Comparison of ENCODE assay signal across 18 mouse cellular contexts in the genomic region with DNA sequence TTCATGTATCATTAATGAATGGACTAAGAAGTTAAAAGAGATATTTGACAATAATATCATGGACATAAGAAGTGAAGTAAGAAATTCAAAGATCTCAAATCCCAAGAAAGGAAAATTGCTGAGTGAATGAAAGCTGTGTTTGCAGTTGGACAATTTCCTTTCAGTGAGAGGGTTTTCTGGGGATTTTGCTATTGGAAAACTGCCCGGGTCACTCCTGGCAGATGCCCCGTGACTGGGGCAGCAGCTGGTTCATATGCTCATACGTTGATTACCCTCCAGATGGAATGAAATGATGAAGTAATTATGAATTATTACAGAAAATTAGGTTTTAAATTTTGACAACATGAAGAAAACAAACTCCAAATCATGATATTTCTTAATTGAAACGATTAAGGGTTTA.
DNase-seq lines count a peak whose midpoint lies in the region; TF ChIP-seq lines count a peak whose summit lies in the region.
"Had no signal": no experiment of that assay in that cellular context is flagged by ENCODE, and none has a peak within 500 bp of the region (broad histone marks: within the 10 kb centered on the region; RNA-seq: fewer than 3 reads in every experiment).

No protein-coding gene starts in this region.

- TF ChIP-seq CTCF in brain, embryonic 14.5 days (IDR thresholded peaks at IDR 0.05; ENCODE audit: borderline replicate concordance, extremely low read depth, insufficient read depth, insufficient read length) = no peak

- DNase-seq in cerebellum, postnatal 14 days = peak; percentile 67 to 81
- no peak for DNase-seq in cerebellum, adult 11 months
- peak; percentile 84 for DNase-seq in left cerebral cortex, postnatal 4 days
- no peak for DNase-seq in left cerebral cortex, adult 8-10 months (ENCODE audit: low spot score in 2 of 2)
- DNase-seq in brain, embryonic 14.5 days (ENCODE audit: low read depth) = peak; percentile 55
- DNase-seq in retina, postnatal 1 day = peak; percentile 7
- no peak for DNase-seq in ovary, postnatal 14 days (ENCODE audit: low spot score)
- DNase-seq: adrenal gland, postnatal 10 days; adrenal gland, postnatal 36 days; B cell, adult 2 months; cerebellum, adult 18-20 months; cerebellum, adult 9-10 months; cerebellum, postnatal 36 days; embryo, embryonic 11 days; gastrocnemius, postnatal 25 days; heart, adult 18-20 months; heart, postnatal 10 days; heart, postnatal 36 days had no signal

- intact Hi-C loops in left cerebral cortex, postnatal 4 days (cut with DNase I) = no loop called here

- TF ChIP-seq POLR2A in brain, embryonic 14.5 days (IDR thresholded peaks at IDR 0.05; ENCODE audit: borderline replicate concordance, extremely low read depth, insufficient read depth, insufficient read length, poor library complexity, severe bottlenecking) = no peak

Comparison
In these comparisons a context has a peak if more than half of its experiments do, and no peak if none do; other contexts are left out.
1. DNase-seq: peak in cerebellum, postnatal 14 days (2 of 2), left cerebral cortex, postnatal 4 days (single experiment), brain, embryonic 14.5 days (single experiment) and retina, postnatal 1 day (single experiment); none in cerebellum, adult 11 months (single experiment), left cerebral cortex, adult 8-10 months (0 of 2) and ovary, postnatal 14 days (single experiment).